Mouse (Mus musculus) thymus, adult 2 months (tissue): ENCODE data around the gene Mcm2.

Source experiments
- CTCF ChIP-seq: fragments of 200-500 bp; IDR thresholded peaks from 2 replicates; pipeline ENCODE4 v1.5.1; 2012; ENCODE audit warnings: mild to moderate bottlenecking, control low read depth, low read length, moderate library complexity, borderline replicate concordance; ENCODE audit not compliant: control insufficient read depth, poor library complexity, insufficient read depth; ENCODE audit errors: extremely low read depth
- POLR2A ChIP-seq: fragments of 200-500 bp; IDR thresholded peaks from 2 replicates; pipeline ENCODE4 v1.6.1; 2012; ENCODE audit warnings: mild to moderate bottlenecking, low read length, control low read depth, moderate library complexity; ENCODE audit not compliant: control insufficient read depth, poor library complexity, insufficient read depth; ENCODE audit errors: extremely low read depth

DNA sequence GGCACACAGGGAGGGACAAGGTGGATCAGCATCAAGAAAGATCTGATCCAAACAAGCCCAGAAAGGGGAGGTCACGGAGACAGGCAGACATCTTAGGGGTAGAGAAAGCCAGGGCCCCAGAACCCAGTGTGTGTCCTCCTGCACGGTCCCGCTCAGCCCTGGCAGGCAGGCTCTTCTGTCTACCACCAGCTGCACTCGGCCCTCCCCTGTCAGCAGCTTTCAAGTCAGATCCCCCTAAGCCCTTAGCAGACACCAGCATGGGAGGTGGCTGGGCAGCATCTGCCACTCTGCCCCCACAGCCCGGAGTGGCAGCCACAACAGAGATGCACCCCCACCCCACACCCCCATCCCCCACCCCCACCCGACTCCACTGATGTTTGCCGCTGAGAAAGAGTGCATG lies 25.8 kb downstream of the Mcm2 start:
- TF ChIP-seq POLR2A (no peak), CTCF (no peak)
